Mouse (Mus musculus): Measurements from ENCODE around the gene Kcnd3. TPM values are rescaled to one million over a fixed set of nuclear protein-coding genes. Genes with fewer than 3 reads are reported as not detected.

The Kcnd3 gene
- polyA plus RNA-seq, 1 experiment from 2014 or later, result 3.1 TPM

GRCm38 (mm10) chr3:105642186-105642585 is 190.1 kb downstream of the Kcnd3 start:
- no peaks in the 10 kb centered on the region for H3K9me3 ChIP-seq (ENCODE audit: control insufficient read depth, low read length)

GRCm38 (mm10) chr3:105643566-105643965 is 191.4 kb downstream of the Kcnd3 start:
- ATAC-seq, result no peak
- H3K4me3 ChIP-seq (ENCODE audit: low read length), result no peak overlapping the region
- no peaks in the 10 kb centered on the region for H3K27me3 ChIP-seq (replicated peaks; ENCODE audit: control insufficient read depth, insufficient read depth, low read length)
- H3K9ac ChIP-seq (ENCODE audit: low read depth, low read length), result no peak overlapping the region
- H3K27ac ChIP-seq (ENCODE audit: low read length), result no peak overlapping the region
- no peak overlapping the region for H3K4me2 ChIP-seq (ENCODE audit: low read depth, low read length)
- 81% methylated on average over 5 of the region's 5 CpGs for WGBS
- H3K36me3 ChIP-seq (ENCODE audit: control insufficient read depth, insufficient read depth, low read length), result no peaks in the 10 kb centered on the region
- no peaks in the 10 kb centered on the region for H3K4me1 ChIP-seq (ENCODE audit: control insufficient read depth, insufficient read depth, low read length)
- no peaks in the 10 kb centered on the region for H3K9me3 ChIP-seq (ENCODE audit: control insufficient read depth, low read length)

More at GRCm38 (mm10) chr3:105642186-105642585, 190.1 kb downstream of the Kcnd3 start:
- H3K4me3 ChIP-seq (ENCODE audit: low read length), result no peak overlapping the region
- H3K9ac ChIP-seq (ENCODE audit: low read depth, low read length), result no peak overlapping the region
- no peak overlapping the region for H3K4me2 ChIP-seq (ENCODE audit: low read depth, low read length)
- no peak overlapping the region for H3K27ac ChIP-seq (ENCODE audit: low read length)
- H3K36me3 ChIP-seq (ENCODE audit: control insufficient read depth, insufficient read depth, low read length), result no peaks in the 10 kb centered on the region
- no peak for ATAC-seq
- 50% methylated on average over 1 of the region's 1 CpGs for WGBS
- no peaks in the 10 kb centered on the region for H3K4me1 ChIP-seq (ENCODE audit: control insufficient read depth, insufficient read depth, low read length)
- H3K27me3 ChIP-seq (replicated peaks; ENCODE audit: control insufficient read depth, insufficient read depth, low read length), result no peaks in the 10 kb centered on the region

GRCm38 (mm10) chr3:105648889-105649567 is 196.9 kb downstream of the Kcnd3 start:
- H3K36me3 ChIP-seq (ENCODE audit: control insufficient read depth, insufficient read depth, low read length), result no peaks in the 10 kb centered on the region
- no peak overlapping the region for H3K9ac ChIP-seq (ENCODE audit: low read depth, low read length)
- no peak overlapping the region for H3K27ac ChIP-seq (ENCODE audit: low read length)
- no peaks in the 10 kb centered on the region for H3K4me1 ChIP-seq (ENCODE audit: control insufficient read depth, insufficient read depth, low read length)
- no peak overlapping the region for H3K4me3 ChIP-seq (ENCODE audit: low read length)
- WGBS, result 67% methylated on average over 8 of the region's 8 CpGs
- H3K27me3 ChIP-seq (replicated peaks; ENCODE audit: control insufficient read depth, insufficient read depth, low read length), result no peaks in the 10 kb centered on the region
- no peak for ATAC-seq
- H3K4me2 ChIP-seq (ENCODE audit: low read depth, low read length), result no peak overlapping the region
- no peaks in the 10 kb centered on the region for H3K9me3 ChIP-seq (ENCODE audit: control insufficient read depth, low read length)

- no peak for ATAC-seq
- no peaks in the 10 kb centered on the region for H3K36me3 ChIP-seq (ENCODE audit: control insufficient read depth, insufficient read depth, low read length)
- WGBS, result 85% methylated on average over 13 of the region's 13 CpGs
Measured at GRCm38 (mm10) chr3:105653544-105654380, 201.6 kb downstream of the Kcnd3 start.

GRCm38 (mm10) chr3:105655031-105655585 is 203.0 kb downstream of the Kcnd3 start:
- H3K4me2 ChIP-seq (ENCODE audit: low read depth, low read length), result no peak overlapping the region
- H3K4me3 ChIP-seq (ENCODE audit: low read length), result no peak overlapping the region
- H3K9ac ChIP-seq (ENCODE audit: low read depth, low read length), result no peak overlapping the region
- no peaks in the 10 kb centered on the region for H3K9me3 ChIP-seq (ENCODE audit: control insufficient read depth, low read length)
- H3K4me1 ChIP-seq (ENCODE audit: control insufficient read depth, insufficient read depth, low read length), result no peaks in the 10 kb centered on the region
- no peak for ATAC-seq
- H3K27ac ChIP-seq (ENCODE audit: low read length), result no peak overlapping the region
- 87% methylated on average over 11 of the region's 11 CpGs for WGBS
- no peaks in the 10 kb centered on the region for H3K36me3 ChIP-seq (ENCODE audit: control insufficient read depth, insufficient read depth, low read length)
- H3K27me3 ChIP-seq (replicated peaks; ENCODE audit: control insufficient read depth, insufficient read depth, low read length), result no peaks in the 10 kb centered on the region

More at GRCm38 (mm10) chr3:105653544-105654380, 201.6 kb downstream of the Kcnd3 start:
- Histone ChIP-seq H3K27ac (ENCODE audit: low read length) (no peak overlapping the region), H3K9me3 (ENCODE audit: control insufficient read depth, low read length) (no peaks in the 10 kb centered on the region), H3K4me1 (ENCODE audit: control insufficient read depth, insufficient read depth, low read length) (no peaks in the 10 kb centered on the region), H3K4me2 (ENCODE audit: low read depth, low read length) (no peak overlapping the region), H3K4me3 (ENCODE audit: low read length) (no peak overlapping the region), H3K9ac (ENCODE audit: low read depth, low read length) (no peak overlapping the region), H3K27me3 (replicated peaks; ENCODE audit: control insufficient read depth, insufficient read depth, low read length) (no peaks in the 10 kb centered on the region)

- H3K27ac ChIP-seq (ENCODE audit: low read length), result no peak overlapping the region
- H3K36me3 ChIP-seq (ENCODE audit: control insufficient read depth, insufficient read depth, low read length), result no peaks in the 10 kb centered on the region
- no peak overlapping the region for H3K4me3 ChIP-seq (ENCODE audit: low read length)
- no peaks in the 10 kb centered on the region for H3K9me3 ChIP-seq (ENCODE audit: control insufficient read depth, low read length)
- ATAC-seq, result no peak
- H3K9ac ChIP-seq (ENCODE audit: low read depth, low read length), result no peak overlapping the region
- H3K4me1 ChIP-seq (ENCODE audit: control insufficient read depth, insufficient read depth, low read length), result no peaks in the 10 kb centered on the region
- WGBS, result 48% methylated on average over 2 of the region's 2 CpGs
- H3K4me2 ChIP-seq (ENCODE audit: low read depth, low read length), result no peak overlapping the region
- H3K27me3 ChIP-seq (replicated peaks; ENCODE audit: control insufficient read depth, insufficient read depth, low read length), result no peaks in the 10 kb centered on the region
Measured at GRCm38 (mm10) chr3:105660530-105660929, 208.4 kb downstream of the Kcnd3 start.

GRCm38 (mm10) chr3:105663043-105663442 is 210.9 kb downstream of the Kcnd3 start:
- WGBS, result 46% methylated on average over 8 of the region's 8 CpGs
- ATAC-seq, result peak; percentile 40; the same call in 1 of the 2 replicates

GRCm38 (mm10) chr3:105665105-105665765 is 213.1 kb downstream of the Kcnd3 start:
- Histone ChIP-seq H3K27me3 (replicated peaks; ENCODE audit: control insufficient read depth, insufficient read depth, low read length) (no peaks in the 10 kb centered on the region), H3K4me2 (ENCODE audit: low read depth, low read length) (no peak overlapping the region), H3K4me1 (ENCODE audit: control insufficient read depth, insufficient read depth, low read length) (no peaks in the 10 kb centered on the region), H3K36me3 (ENCODE audit: control insufficient read depth, insufficient read depth, low read length) (no peaks in the 10 kb centered on the region), H3K9ac (ENCODE audit: low read depth, low read length) (no peak overlapping the region), H3K27ac (ENCODE audit: low read length) (no peak overlapping the region), H3K4me3 (ENCODE audit: low read length) (no peak overlapping the region), H3K9me3 (ENCODE audit: control insufficient read depth, low read length) (no peaks in the 10 kb centered on the region)
- ATAC-seq, result no peak
- WGBS, result 83% methylated on average over 9 of the region's 9 CpGs

More at GRCm38 (mm10) chr3:105663043-105663442, 210.9 kb downstream of the Kcnd3 start:
- Histone ChIP-seq H3K4me2 (ENCODE audit: low read depth, low read length) (no peak overlapping the region), H3K36me3 (ENCODE audit: control insufficient read depth, insufficient read depth, low read length) (no peaks in the 10 kb centered on the region), H3K9ac (ENCODE audit: low read depth, low read length) (no peak overlapping the region), H3K9me3 (ENCODE audit: control insufficient read depth, low read length) (no peaks in the 10 kb centered on the region), H3K27me3 (replicated peaks; ENCODE audit: control insufficient read depth, insufficient read depth, low read length) (no peaks in the 10 kb centered on the region), H3K27ac (ENCODE audit: low read length) (no peak overlapping the region), H3K4me3 (ENCODE audit: low read length) (no peak overlapping the region), H3K4me1 (ENCODE audit: control insufficient read depth, insufficient read depth, low read length) (no peaks in the 10 kb centered on the region)

- WGBS, result 71% methylated on average over 4 of the region's 4 CpGs
- H3K36me3 ChIP-seq (ENCODE audit: control insufficient read depth, insufficient read depth, low read length), result no peaks in the 10 kb centered on the region
- no peaks in the 10 kb centered on the region for H3K4me1 ChIP-seq (ENCODE audit: control insufficient read depth, insufficient read depth, low read length)
- no peak overlapping the region for H3K27ac ChIP-seq (ENCODE audit: low read length)
- no peaks in the 10 kb centered on the region for H3K27me3 ChIP-seq (replicated peaks; ENCODE audit: control insufficient read depth, insufficient read depth, low read length)
- no peak overlapping the region for H3K9ac ChIP-seq (ENCODE audit: low read depth, low read length)
- H3K4me2 ChIP-seq (ENCODE audit: low read depth, low read length), result no peak overlapping the region
- no peak overlapping the region for H3K4me3 ChIP-seq (ENCODE audit: low read length)
- H3K9me3 ChIP-seq (ENCODE audit: control insufficient read depth, low read length), result no peaks in the 10 kb centered on the region
- ATAC-seq, result no peak
Measured at GRCm38 (mm10) chr3:105666996-105667523, 214.9 kb downstream of the Kcnd3 start.
